Mouse (Mus musculus) mesoderm, embryonic 11.5 days (tissue): ENCODE results near the gene Caprin1.

Experiments
- DNase-seq: peaks from one replicate; pipeline ENCODE4 v3.0.0-alpha.2; 2012; ENCODE audit warnings: low read depth, low spot score

The Caprin1 gene

DNA sequence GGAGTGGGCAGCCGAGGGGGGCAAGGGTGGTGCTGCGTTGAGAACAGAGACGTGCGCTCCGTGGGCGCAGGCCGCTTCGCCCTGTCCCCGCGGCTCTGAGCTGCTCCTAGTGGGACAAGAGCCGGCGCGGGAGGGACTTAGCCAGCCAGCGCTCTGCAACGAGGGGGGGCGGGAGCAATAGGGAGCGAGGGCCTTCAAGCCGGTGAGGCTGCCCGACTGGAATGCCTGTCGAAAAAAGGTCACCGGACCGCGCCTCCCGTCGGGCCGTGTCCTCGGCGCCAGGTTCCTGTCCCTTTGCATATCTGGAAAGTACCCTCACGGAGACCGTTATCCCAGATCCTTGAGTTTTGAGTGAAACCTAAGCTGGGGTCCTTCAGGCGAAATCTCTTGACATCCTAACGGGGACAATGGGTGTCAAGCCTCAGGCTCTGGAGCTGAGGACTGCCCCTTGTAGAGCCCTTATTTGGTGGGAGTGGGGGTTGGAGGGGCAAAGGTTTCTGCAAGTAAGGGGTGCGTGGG is at the start of gene Caprin1:
TSS of gene Caprin1 (minus strand) at position 159 of the 519 bp plus-strand sequence.
- peak; percentile 92 for DNase-seq

DNA sequence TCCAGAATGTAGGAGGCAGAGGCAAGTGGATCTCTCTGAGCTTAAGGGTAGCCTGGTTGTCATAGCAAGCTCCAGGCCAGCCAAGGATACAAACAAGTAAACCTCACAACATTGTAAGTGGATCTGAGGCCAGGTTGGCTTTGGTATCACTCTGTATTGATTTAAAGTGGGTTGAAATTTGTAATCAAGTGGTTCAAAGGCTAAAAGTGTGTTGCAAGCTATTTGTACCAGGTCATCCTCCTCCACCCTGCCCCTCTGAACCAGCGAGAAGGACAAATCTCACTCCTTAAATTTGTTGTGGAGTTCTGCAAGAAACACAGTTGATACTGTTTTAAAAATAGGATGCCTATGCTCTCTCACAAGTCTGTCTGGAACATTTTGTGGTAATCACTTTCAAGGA is 49.4 kb upstream of the Caprin1 start:
- no peak for DNase-seq

DNA sequence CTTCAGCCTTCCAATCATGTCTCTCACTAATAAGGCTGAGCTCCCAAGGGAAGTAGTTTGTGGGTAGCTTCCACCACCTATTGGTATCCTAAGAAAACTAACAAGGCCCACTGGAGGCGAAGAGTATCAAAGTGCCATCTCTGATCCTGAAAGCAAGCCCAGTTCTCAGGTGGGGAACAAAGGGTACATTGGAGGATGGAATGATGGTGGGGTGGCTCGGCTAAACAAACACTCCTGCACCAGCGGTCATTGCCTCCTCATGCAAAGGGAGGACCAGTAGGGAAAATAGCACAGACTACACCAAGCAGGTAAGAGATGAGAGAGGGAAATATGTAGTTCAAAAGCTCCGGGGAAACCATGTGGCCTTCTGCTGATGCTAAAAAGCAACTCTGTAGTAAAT is 48.8 kb upstream of the Caprin1 start:
- no peak for DNase-seq

DNA sequence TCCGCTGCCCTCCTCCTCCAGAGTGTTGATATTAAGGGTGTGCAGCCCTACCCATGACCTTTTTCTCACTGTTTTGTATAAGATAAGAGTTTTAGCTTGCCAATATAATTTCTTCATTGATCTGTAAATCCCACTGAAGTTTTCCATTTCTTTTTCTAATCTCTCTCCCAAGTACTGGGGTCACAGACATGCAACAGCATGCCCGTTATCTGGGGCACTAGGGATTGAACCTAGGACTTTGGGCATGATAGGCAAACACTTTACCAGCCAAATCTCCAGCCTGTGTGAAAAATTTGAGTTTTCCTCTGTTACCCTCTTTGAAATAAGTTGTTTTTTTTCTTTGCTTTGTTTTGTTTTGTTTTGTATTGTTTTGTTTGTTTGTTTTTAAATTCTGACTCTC is 46.6 kb upstream of the Caprin1 start:
- no peak for DNase-seq

DNA sequence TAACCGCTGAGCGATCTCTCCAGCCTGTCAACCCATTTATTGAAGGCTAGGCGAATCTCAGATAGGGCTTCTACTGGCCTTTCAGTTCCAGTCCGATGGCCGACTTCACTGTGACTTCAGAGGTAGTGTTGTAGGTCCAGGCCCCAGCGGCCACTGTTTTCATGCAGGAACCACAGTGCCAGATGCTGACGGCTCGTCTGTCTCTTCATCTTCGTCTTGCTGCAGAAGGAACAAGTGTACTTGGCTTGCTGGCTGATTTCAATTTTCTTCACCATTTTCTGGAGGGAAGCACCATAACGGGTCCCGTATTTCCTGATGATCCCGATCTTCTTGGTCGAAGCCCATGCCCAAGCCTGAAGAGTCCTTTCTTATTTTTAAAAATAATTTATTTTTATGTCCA is 45.9 kb upstream of the Caprin1 start:
- no peak for DNase-seq

DNA sequence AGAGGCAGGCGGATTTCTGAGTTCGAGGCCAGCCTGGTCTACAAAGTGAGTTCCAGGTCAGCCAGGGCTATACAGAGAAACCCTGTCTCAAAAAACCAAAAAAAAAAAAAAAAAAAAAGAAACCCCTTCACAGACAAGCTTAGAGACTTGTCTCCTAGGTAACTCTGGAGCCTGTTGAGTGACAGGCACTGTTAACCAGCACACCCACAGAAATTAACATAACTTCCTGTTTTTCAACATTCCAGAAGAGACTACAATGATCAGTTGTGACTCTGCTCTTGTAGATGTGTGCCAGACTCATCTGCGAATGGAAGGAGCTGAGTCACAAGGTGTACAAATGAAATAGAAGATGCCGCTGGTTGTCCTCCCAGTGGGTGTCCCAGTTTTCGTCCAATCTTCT is 44.9 kb upstream of the Caprin1 start:
- no peak for DNase-seq

DNA sequence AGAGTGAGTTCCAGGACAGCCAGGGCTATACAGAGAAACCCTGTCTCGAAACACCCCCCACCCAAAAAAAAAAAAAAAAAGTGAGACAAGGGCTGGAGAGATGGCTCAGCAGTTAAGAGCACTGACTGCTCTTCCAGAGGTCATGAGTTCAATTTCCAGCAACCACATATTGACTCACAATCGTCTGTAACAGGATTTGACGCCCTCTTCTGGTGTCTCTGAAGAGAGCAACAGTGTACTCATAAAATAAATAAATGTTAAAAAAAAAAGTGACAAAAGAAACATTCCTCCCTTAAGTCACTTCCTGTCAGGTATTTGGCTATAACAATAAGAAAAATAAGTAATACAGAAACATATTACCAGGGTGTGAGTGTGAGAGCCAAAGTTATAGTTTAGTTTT is 41.0 kb upstream of the Caprin1 start:
- no peak for DNase-seq

DNA sequence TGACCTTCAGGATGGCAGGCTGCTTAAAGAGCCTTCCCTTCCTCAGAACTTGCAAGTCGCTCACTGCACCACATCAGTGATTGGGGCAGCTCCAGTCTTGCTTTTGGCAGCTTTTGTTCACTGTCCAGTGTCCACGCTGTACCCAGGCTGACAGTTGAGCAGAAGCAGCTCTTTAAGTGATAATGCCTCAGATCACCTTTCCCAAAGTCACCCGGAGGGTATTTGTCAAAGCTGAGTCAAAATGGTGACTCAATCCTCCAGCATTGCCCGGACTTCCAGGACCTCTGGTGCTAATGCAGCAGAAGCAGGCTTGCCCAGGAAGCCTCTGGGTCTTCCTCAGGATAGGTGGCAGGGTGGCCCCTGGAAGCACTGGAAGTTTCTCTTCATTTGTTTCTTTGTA is 39.7 kb upstream of the Caprin1 start:
- DNase-seq, result no peak

DNA sequence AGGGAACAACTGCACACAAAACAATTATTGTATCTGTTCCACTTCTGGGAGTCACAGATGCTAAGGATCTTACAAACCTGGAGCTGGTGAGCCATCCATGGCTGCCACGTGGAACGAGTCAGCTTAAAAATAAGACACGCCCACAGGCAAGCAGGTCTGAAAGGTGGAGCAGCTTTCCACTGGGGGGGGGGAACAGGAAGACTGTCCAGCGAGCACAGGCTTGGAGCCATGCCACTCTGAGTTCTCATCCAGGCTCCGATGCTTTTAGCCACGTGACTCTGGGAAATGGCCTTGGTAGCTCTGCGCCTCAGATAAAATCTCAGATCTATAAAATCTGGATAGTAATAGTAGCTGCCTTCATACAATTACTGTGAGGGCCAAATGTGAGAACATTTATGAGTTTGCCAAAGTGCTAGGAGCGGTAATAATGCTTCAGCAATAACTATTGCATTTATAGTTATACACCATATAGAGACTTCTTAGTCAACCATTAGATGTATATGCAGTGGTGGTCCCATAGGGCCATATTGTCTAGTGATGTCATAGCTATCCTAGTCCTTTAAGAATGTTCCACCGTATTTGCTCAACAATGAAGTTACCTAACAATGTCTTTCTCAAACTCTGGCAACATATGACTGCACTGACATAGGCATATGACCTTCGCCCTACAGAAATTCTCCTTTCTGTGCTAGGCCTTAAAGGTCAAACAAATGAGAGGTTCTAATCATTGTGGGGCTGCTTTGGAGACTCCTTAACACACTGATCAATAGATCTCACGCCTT is 38.4 kb upstream of the Caprin1 start:
- no peak for DNase-seq

DNA sequence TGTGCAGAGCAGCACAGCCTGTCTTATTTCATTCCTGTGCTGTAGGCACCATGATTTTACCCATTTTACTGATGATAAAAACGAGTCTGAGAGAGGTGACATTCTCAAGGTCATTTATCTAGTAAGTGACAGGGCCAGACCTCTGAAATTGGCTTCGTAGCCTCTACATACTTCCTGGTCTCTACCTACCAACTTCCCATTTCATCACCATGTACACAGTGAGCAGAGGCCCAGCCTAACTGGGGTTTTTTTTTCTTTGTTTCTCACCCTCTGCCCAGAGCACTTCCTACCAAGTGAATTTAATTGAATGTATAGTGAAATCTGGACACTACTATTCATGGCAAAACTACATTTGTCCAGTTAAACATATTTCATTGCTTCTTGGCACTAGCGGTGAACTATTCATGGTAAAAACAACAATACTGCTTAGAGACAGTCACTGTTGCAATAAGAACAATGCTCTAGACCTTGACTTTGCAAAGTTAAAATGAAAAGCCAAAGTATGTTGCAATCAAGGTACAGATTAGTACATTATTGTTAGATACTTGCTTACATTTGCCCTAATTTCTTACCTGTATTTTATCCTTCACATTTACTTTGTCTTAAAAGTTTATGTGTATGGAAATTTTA is 36.5 kb upstream of the Caprin1 start:
- DNase-seq, result no peak

DNA sequence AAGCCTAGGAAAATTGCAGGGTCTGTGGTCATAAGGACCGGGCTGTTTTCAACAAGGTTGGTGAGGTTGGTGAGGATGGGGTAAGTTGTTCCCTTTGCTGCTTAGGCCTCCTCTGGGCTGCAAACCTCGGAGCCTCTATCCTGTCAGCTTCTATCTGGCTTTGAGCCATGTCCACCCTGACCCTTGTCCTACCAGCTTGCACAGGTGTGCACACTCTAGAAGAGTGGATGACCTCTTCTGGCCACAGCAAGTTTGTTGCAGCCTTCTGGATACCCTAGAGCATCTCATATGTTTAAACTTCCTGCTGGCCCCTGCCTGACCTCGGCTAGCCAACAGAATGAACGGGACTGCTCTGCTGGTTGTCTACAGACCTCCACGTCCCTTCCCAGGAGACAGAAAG is 35.5 kb upstream of the Caprin1 start:
- no peak for DNase-seq

DNA sequence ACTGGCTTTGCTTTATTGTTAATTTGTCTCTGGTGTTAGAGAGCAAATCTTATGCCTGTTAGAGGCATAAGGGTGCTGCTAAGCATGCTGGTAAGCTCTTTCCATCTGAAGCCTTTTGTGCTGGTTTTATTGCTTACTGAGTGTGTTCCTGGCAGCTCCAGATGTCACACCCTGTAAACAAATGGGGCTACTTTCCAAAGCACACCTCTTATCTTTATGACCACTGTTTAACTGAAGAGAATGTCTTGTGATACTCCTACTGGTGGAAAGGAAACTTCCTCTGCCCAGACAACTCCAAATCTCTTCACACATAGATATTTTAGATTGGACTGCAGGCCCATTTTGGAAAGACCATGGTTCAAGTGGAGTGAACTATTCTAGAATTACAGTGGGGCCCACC is 31.5 kb upstream of the Caprin1 start:
- DNase-seq, result no peak

DNA sequence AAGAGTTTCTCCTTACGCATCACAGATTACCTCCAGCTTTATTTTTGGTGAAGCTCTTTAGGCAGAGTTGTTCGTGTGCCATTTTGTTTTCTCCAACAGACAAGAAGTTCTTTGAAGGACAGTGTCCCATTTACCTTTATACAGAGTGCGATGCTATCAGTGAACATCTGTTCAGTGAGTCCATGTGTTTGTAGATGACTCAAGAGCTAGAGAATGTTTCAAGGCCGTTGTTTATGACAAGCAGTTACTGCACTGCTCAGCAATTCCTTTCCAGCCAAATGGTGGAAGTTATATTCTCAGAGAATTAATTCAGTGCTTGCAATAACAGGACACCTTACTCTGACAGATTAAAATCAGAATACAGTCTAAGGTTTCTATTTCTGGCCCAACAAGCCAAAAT is 27.5 kb upstream of the Caprin1 start:
- DNase-seq, result no peak

DNA sequence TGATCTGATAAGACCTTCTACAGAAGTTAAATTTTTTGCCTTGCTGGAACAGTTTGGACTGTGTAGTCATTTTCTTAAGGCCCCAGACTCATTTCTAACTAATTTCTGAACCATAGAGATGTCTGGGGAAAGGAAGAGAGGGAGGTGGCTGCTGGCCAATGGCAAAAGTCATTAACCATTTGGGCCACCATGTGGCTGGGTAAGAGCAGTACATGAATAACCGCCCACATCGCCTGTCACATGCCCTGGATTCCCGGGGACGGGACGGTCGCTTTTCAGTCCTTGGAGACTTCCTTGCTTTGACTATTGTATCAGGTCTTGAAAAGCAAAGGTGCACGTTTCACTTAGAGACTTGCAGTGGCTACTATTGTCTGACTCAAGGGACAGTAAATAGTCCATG is 25.1 kb upstream of the Caprin1 start:
- no peak for DNase-seq

DNA sequence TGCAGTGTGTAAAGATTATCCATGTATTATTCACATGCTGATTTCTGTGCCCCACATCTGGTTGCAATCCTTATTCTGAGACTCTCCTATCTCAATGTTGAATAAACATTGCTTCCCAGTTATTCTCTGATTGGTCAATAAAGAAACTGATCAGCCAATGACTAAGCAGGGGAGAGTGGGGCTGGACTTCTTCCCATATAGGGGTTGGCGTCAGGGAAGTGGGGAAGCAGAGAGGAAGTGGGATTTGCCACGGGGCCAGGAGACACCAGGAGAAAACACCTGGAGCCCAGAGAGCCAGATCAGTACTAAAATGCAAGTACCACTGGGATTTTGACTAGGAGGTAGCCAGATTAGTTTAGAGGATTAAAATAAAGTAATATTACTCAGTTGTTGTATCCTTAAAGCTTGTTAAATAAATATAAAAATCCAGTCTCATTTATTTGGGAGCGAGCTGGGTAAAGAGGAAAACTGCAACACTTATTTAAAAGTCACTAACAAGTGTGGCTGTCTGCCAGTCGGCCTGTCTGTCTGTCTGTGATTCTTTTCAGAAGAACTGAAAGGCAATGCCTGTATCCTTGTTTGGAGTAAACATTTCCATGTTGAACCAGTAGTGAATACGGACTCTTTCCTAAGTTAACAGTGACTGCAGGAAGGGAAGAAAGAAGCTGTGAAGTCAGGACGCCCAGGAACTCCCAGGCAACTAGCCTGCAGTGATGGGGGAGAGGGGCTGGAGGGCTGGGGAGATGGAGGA is 19.9 kb upstream of the Caprin1 start:
- peak; percentile 68 for DNase-seq

DNA sequence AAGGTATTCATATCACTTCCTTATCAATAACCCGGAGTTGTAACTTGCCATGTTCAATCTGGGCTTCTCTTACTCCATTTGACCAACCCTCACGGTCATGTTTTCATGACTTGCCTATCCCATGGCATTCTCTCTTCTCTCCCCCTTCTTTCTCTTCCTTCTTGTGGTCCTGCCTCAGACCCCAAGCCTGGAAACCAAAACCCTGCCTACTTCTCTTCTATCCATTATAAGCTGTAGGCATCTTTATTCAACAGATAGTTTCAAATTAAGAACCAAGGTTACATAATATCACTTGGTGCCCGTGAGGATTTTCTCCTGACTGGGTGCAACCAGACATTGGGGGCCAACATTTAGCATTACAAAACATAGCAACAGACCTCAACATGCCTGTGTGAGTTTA is 18.5 kb upstream of the Caprin1 start:
- DNase-seq, result no peak

DNA sequence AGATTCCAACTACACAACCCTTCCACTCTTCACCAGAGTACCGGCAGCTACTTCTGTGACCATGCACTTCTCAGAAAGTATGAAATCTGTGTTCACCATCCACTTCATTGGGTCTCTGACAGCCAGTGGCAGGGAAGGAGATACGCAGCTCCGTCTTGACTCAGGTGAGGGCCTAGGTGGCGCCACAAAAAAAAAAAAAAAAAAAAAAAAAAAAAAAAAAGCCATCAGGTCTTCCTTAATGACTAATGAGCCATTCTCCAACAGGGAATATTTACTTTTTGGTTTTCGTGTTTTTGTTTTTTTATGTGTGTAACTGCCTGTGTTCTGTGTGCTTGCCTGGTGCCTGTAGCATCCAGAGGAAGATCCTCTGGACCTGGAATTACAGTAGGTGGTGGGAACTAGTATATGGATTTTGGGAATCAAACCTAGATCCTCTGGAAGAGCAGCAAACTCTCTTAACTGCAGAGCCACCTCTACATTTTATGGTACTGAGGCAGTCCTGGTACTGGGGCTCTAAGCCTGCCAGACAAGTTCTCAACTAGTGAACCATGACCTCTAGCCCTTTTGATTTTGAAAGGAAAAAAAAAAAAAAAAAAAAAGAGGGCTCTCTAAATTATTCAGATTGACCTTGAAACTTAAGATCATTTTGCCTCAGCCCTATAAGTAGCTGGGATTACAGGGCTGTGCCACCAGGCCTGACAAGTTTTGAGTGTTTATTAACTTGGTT is 14.2 kb upstream of the Caprin1 start:
- DNase-seq, result no peak

DNA sequence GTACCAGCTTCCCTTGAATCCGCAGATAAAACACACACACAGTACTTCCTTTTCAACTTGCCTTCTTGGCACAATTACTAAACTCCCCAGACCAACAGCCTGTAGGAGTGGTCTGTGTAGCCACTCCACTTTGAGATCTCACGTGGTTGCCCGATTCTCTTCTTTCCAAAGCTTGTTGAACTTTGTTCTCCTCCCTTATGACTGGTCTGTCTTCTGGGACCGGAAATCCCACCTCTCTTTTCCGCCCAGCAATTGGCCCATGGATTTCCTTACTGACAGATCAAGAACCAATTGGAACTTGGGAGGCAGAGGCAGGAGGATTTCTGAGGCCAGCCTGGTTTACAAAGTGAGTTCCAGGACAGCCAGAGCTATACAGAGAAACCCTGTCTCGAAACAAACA is 13.0 kb upstream of the Caprin1 start:
- DNase-seq, result no peak

DNA sequence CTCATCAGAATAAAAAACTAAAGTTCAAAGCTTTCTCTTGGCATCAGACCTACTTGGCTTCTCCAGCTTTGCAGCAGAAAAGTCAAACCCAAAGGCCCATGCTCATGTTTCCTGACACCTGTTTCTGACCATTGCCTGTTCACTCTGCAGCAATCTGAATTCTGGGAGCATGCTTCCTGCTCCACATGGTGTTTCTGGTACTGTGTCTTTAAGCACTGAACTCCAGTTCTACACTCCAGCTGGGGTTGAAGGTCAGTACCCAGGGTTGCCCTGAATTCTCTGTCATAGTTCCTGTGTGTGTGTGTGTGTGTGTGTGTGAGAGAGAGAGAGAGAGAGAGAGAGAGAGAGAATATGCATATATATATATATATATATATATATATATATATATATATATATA is 11.0 kb upstream of the Caprin1 start:
- no peak for DNase-seq

DNA sequence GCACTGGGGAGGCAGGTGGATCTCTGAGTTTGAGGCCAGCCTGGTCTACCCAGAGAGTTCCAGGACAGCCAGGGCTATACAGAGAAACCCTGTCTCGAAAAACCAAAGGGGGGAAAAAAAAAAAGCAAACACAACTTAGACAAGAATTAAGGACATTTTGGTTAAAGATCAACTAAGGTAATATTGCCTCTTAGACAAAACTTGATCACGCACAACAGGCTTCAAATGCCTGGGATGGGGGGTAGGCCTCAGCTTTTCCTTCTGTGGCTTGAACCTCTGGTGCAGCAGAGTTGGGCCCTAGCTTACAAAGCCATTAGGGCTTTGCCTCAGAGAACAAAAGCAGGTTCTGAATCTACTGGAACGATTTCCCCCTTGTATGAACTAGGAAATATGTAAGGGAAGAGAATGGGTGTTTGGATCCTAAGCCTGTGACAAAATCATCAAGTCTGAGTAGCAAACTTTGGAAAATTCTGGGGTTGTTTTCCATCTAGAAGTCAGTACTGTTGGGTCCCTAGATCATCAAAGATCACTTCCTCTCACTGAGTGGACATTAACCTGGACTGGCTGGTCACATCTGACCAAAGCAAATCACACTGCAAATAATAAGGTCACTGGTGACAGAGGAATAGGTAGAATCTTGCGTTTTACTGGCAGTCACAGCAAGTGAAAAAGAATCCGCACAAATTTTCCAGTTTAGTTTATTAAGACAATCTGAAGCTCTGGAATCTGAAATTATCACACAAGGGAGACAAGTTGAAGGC is 6.5 kb upstream of the Caprin1 start:
- no peak for DNase-seq

DNA sequence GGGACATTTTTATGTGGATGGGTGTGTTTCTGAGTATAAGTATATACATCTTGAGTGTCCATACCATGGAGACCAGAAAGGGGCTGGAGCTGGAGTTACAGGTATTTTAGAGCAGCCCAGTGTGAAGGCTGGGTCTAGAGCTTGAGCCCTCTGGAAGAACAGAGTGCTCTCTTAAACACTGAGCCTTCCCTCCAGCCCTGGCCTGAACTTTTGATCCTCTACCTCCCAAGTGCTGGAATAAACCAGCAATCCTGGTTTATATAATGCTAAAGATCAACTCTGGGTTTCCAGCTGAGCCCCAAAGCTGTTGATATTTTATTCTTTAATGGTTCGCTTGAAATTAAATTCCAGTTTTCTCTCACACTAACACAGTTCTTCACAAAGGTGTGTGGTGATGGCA is 5.0 kb upstream of the Caprin1 start:
- DNase-seq, result no peak
